Mouse (Mus musculus): ENCODE results near the gene Rin3.

The Rin3 gene

GRCm38 (mm10) chr12:102302831-102303351, 20.0 kb downstream of the Rin3 start:
- no peak for ATAC-seq (ENCODE audit: low TSS enrichment)

GRCm38 (mm10) chr12:102303867-102304266, 21.0 kb downstream of the Rin3 start:
- ATAC-seq (ENCODE audit: low TSS enrichment) = peak; percentile 55; the same call in 1 of the 2 replicates

DNA sequence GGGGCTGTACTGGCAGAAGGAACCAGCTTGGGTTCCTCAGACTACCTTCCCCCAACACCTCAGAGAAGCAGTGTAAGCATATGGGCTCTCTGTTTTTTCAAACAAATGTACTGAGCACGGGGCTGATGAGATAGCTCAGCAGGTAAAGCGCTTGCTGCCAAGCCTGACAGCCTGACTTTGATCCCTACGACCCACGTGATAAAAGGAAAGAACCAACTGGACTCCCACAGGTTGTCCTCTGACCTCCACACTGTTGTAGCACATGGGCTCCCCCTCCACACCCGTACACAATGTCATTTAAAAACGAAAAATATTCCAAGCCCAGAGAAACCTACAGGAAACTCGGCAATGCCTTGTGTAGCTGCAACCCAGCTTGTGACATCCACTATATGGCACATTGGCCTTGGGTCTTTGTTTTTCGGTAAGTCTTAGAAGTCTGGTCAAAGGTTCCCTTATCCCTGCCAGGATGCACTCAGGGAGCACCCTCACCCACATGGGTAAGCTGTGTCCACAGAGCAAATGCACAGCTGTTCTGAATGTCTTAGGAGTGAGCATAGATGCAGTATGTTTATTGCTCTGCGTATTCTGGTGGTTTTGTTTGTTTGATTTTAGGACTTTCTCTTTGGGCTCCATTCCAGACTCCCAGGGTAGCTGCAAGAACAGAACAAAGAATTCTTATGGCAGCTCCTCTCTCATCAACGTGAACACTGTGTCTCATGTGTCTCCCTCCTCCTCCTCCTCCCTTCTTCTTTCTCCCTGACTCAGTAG, 22.4 kb downstream of the Rin3 start:
- no peak for ATAC-seq (ENCODE audit: low TSS enrichment)

GRCm38 (mm10) chr12:102308001-102308456, 25.2 kb downstream of the Rin3 start:
- no peak for ATAC-seq (ENCODE audit: low TSS enrichment)

- ATAC-seq (ENCODE audit: low TSS enrichment) = peak; percentile 45
These were observed 25.7 kb downstream of the Rin3 start for GRCm38 (mm10) chr12:102308457-102309011.

- ATAC-seq (ENCODE audit: low TSS enrichment) = no peak
These were observed 26.4 kb downstream of the Rin3 start for GRCm38 (mm10) chr12:102309099-102309799.

GRCm38 (mm10) chr12:102309800-102310195, 26.9 kb downstream of the Rin3 start:
- no peak for ATAC-seq (ENCODE audit: low TSS enrichment)

DNA sequence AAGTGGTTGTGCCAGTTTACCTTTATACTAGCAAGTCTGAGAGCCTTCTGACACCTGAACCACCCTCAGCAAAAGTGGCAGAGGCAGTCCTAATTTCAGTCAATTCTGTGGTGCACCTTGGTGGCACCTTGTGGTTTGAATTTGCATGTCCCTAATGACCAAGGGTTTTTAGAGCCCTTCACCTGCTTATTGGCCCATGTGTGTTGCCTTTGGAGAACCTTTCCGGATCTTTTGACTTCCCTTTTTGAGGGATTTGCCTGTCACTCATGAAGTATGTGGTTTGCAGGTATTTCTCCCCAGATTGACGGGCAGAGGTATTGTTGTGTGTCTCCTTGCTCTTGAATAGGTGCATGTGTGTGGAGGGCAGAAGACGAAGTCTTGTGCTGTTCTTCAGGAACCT, 27.4 kb downstream of the Rin3 start:
- no peak for ATAC-seq (ENCODE audit: low TSS enrichment)

DNA sequence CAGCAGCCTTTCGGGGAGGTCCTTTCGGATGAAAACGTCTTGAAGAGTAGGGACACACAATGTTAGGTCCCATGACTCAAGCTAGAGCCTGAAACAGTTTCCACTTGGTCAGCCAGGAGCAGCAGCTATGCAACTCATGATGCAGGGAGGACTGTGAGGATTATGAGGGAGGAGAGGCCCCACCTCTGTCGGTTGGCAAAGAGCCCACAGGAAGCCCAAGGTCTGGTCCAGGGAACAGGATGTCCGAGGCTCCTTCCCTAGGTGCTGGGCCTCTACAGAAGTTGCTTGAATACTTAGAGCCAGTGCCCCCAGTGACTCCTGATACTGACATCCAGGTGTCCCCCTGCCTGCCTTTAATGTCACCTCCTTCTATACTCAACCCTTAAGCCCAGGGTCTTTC, 28.6 kb downstream of the Rin3 start:
- ATAC-seq (ENCODE audit: low TSS enrichment) = no peak

GRCm38 (mm10) chr12:102319150-102319549, 36.3 kb downstream of the Rin3 start:
- ATAC-seq (ENCODE audit: low TSS enrichment) = no peak

GRCm38 (mm10) chr12:102319899-102320298, 37.1 kb downstream of the Rin3 start:
- no peak for ATAC-seq (ENCODE audit: low TSS enrichment)

DNA sequence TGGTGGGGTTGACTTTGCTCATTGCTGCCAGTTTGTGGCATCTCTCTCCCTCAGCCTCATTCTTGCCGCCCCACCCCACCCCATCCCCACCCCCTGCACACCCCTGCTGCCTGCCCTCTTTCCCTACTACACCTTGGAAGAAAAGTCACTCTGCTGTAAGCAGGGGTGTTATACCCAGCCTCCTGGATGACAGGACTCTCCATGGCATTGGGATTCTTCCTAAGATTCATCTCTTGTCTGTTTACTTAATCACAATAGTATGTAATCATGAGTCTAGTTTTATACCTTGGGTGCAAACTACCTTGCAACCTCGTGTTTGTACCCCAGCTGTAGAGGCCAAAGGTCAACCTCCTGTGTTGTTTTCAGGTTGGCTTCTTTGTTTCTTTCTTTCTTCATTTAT, 37.5 kb downstream of the Rin3 start:
- ATAC-seq (ENCODE audit: low TSS enrichment) = no peak

DNA sequence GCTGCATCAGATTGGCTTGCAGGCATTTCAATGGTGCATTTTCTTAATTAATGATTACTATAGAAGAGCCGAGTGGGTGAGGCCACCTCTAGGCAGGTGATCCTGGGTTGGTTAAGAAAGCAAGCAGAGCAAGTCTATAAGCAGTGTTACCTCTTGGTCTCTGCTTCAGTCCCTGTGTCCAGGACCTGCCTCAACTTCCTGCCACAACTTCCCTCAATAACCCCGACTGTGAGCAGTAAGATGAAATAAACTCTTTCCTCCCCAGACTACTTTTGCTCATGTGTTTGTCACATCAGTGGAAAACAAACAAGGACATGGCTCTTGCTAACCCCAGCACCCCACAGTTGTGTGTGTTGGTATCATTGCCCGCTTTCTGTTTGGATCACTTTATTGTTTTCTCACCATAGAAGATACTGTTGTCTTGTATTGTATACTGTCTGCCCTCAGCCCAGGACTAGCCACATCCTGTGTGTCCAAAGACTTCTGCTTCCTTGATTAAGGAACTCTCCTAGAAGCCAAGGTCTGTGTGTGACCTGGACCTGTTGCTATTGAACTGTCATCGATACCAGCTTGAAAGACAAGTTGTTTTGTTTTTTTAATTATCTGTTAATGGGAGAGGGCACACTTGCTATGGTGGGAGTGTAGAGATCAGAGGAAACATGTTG, 38.3 kb downstream of the Rin3 start:
- no peak for ATAC-seq (ENCODE audit: low TSS enrichment)

DNA sequence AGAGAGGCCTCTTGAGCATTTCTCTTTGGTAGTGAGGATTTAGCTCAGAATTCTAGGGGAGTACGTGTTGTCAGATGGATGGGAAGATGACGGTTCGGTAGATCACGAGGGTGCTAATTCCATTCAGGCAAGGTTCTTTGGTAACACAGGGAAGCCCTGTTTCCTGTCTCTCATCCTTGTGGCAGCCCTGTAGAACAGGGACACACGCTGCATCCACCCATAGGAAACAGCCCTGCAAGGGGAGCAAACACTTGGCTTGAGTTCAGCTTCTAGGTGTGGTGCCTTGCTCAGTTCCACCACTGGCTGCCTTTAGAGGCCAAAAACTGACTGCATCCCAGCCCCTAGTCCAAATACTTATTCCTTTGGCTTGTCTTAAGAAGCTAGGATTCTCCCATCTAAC, 39.0 kb downstream of the Rin3 start:
- no peak for ATAC-seq (ENCODE audit: low TSS enrichment)

DNA sequence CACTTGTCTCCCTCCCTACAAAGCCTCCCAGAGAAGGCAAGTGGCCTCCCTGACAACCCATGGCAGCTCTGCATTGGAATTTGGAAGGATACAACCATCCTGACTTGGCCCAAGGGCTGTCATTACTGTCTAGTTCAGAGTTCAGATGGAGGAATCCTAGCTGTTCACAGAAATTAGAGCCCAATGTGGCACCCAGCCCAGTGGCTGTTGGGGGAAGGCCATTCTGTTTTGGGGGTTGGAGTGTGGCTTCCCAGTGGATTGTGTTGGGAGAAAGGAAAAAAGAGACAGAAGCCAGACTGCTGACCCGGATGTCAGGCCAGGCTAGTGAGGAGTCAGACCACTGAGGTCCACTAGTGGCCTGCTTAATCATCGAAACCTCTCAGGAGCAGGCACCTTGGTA, 40.5 kb downstream of the Rin3 start:
- ATAC-seq (ENCODE audit: low TSS enrichment) = no peak

GRCm38 (mm10) chr12:102324156-102324885, 41.5 kb downstream of the Rin3 start:
- ATAC-seq (ENCODE audit: low TSS enrichment) = no peak

DNA sequence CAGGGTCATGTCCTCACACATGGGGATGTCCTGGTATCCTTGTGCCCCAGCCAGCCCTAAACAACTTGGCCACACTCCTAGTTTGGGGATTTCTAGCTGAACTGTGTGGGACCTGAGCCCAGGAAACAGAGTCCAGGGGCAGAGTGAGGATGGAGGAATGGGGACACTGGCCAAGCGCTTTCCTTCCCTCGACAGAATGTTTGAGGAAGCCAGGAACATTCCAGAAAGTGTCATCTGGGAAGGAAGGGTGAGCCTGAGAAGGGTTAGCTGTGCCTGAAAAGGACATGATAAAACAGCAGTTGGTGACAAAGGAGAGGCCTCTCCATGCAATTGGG, 42.0 kb downstream of the Rin3 start:
- ATAC-seq (ENCODE audit: low TSS enrichment) = no peak

- ATAC-seq (ENCODE audit: low TSS enrichment) = no peak
These were observed 44.0 kb downstream of the Rin3 start for GRCm38 (mm10) chr12:102326753-102327340.

GRCm38 (mm10) chr12:102327525-102327924, 44.7 kb downstream of the Rin3 start:
- ATAC-seq (ENCODE audit: low TSS enrichment) = no peak

GRCm38 (mm10) chr12:102328090-102328489, 45.2 kb downstream of the Rin3 start:
- no peak for ATAC-seq (ENCODE audit: low TSS enrichment)

DNA sequence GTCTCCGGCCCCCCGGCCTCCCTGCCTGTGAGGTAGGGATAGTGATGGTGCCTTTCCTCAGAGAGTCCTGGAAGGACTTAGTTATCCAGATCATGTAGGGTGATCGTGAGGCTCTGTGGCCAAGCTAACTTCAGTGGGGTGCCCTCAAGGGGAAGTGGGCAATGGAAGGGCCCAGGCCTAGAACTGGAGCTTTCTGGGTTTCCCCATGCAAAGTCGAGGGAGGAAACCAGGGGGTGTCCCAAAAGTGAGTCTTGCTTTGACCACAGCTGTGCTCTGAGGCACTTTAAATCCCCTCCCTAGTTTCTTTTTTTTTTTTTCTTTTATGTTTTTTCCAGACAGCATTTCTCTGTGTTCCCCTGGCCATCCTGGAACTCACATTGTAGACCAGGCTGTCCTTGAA, 47.3 kb downstream of the Rin3 start:
- ATAC-seq (ENCODE audit: low TSS enrichment) = no peak
